ENCODE assay signal across 7 mouse cellular contexts in genomic region chr1:173456139-173456754, GRCm38 (mm10). TPM values are rescaled to one million over a fixed set of nuclear protein-coding genes. Genes with fewer than 3 reads are reported as not detected.
DNase-seq lines count a peak whose midpoint lies in the region; ATAC-seq and TF ChIP-seq lines count a peak whose summit lies in the region.

No protein-coding gene starts in this region.

- H3K36me3 ChIP-seq in lung, embryonic 14.5 days (ENCODE audit: insufficient read depth), result no peaks in the 10 kb centered on the region
- H3K36me3 ChIP-seq in hindbrain, postnatal 0 days (ENCODE audit: insufficient read depth, low read length), result no peaks in the 10 kb centered on the region

- no peak overlapping the region for H3K4me2 ChIP-seq in lung, embryonic 14.5 days
- no peak overlapping the region for H3K4me2 ChIP-seq in hindbrain, postnatal 0 days (ENCODE audit: low read depth, low read length)

- TF ChIP-seq CTCF in lung, embryonic 14.5 days (IDR thresholded peaks at IDR 0.05; ENCODE audit: low read depth), result peak; percentile 81
- TF ChIP-seq CTCF in hindbrain, postnatal 0 days (IDR thresholded peaks at IDR 0.05; ENCODE audit: low read depth), result peak; percentile 89

- 48% methylated on average over 7 of the region's 7 CpGs for WGBS in lung, embryonic 14.5 days
- 57% methylated on average over 7 of the region's 7 CpGs for WGBS in hindbrain, postnatal 0 days

- peak; percentile 82 for DNase-seq in lung, embryonic 14.5 days
- no peak for DNase-seq in lung, postnatal 14 days
- DNase-seq in MN1 (ENCODE audit: low spot score), result peak; percentile 53
- peak; percentile 39 to 68 for DNase-seq in cerebellum, postnatal 14 days
- DNase-seq in hindbrain, postnatal 0 days (ENCODE audit: low spot score), result peak; percentile 77
- peak; percentile 64 for DNase-seq in lung, postnatal 36 days
- DNase-seq in thymus, postnatal 4 days, result peak; percentile 18

- H3K4me3 ChIP-seq in lung, embryonic 14.5 days (ENCODE audit: low read depth, low read length), result no peak overlapping the region
- no peak overlapping the region for H3K4me3 ChIP-seq in hindbrain, postnatal 0 days (ENCODE audit: low read length)

- H3K4me1 ChIP-seq in lung, embryonic 14.5 days (ENCODE audit: insufficient read depth), result no peaks in the 10 kb centered on the region
- H3K4me1 ChIP-seq in hindbrain, postnatal 0 days (ENCODE audit: insufficient read depth, low read length), result no peaks in the 10 kb centered on the region

- no peak overlapping the region for H3K27ac ChIP-seq in lung, embryonic 14.5 days (ENCODE audit: low read depth)
- H3K27ac ChIP-seq in hindbrain, postnatal 0 days, result no peak overlapping the region

- peak; percentile 62; the same call in 1 of the 2 replicates for ATAC-seq in lung, embryonic 14.5 days (ENCODE audit: insufficient read depth)
- peak; percentile 87 for ATAC-seq in hindbrain, postnatal 0 days

- no peak overlapping the region for H3K9ac ChIP-seq in lung, embryonic 14.5 days
- no peak overlapping the region for H3K9ac ChIP-seq in hindbrain, postnatal 0 days (replicated peaks; ENCODE audit: low read length)

- no peaks in the 10 kb centered on the region for H3K27me3 ChIP-seq in lung, embryonic 14.5 days (ENCODE audit: insufficient read depth, low read length)
- H3K27me3 ChIP-seq in hindbrain, postnatal 0 days (ENCODE audit: insufficient read depth, low read length), result no peaks in the 10 kb centered on the region

- H3K9me3 ChIP-seq in lung, embryonic 14.5 days (ENCODE audit: low read depth, low read length), result no peaks in the 10 kb centered on the region
- no peaks in the 10 kb centered on the region for H3K9me3 ChIP-seq in hindbrain, postnatal 0 days (ENCODE audit: low read length)

RNA-seq across cellular contexts. Expression of gene Ifi206, which starts 34.6 kb away (rescaled TPM):
- 0.17 and 0.18 TPM in 2 replicates for polyA plus RNA-seq in lung, embryonic 14.5 days (2014; fragmentation: Nextera tagmentation; extraction: Ambion mirVana)
- 0.07 and 0.21 TPM in 2 replicates for total RNA-seq in hindbrain, postnatal 0 days (2014; rRNA removed)
- polyA plus RNA-seq in hindbrain, postnatal 0 days (2015; fragmentation: Nextera tagmentation; extraction: Ambion mirVana), result 0.05 TPM in 1 of 2 replicates, not detected in the other
